Mouse (Mus musculus) ES-Bruce4 (cell line): ENCODE data around the gene Sh3bp5. TPM values are rescaled to one million over a fixed set of nuclear protein-coding genes. Genes with fewer than 3 reads are reported as not detected.

Source experiments
- H3K27ac ChIP-seq: 2 replicates; pipeline ENCODE4 v1.5.1; 2012; ENCODE audit warnings: low read length, inconsistent platforms; ENCODE audit not compliant: insufficient read depth
- H3K27me3 ChIP-seq: 2 replicates; pipeline ENCODE4 v1.6.1; 2012; ENCODE audit warnings: mild to moderate bottlenecking, low read length, inconsistent platforms; ENCODE audit not compliant: control insufficient read depth, poor library complexity, insufficient read depth, severe bottlenecking
- H3K36me3 ChIP-seq: 2 replicates; pipeline ENCODE4 v1.6.1; 2012; ENCODE audit warnings: inconsistent platforms, mild to moderate bottlenecking, low read length, moderate library complexity; ENCODE audit not compliant: control insufficient read depth, poor library complexity, insufficient read depth, severe bottlenecking
- H3K4me1 ChIP-seq: one replicate; pipeline ENCODE4 v1.8.1; 2011; ENCODE audit warnings: low read length; ENCODE audit not compliant: control insufficient read depth, insufficient read depth
- H3K4me3 ChIP-seq: 2 replicates; pipeline ENCODE4 v1.5.1; 2011; ENCODE audit warnings: low read depth, mild to moderate bottlenecking, low read length
- H3K9ac ChIP-seq: 2 replicates; pipeline ENCODE4 v1.6.1; 2012; ENCODE audit warnings: low read depth, mild to moderate bottlenecking, inconsistent platforms; ENCODE audit not compliant: poor library complexity, severe bottlenecking
- H3K9me3 ChIP-seq: replicated peaks from 2 replicates; pipeline ENCODE4 v1.6.1; 2012; ENCODE audit warnings: mild to moderate bottlenecking, low read length, inconsistent platforms; ENCODE audit not compliant: control insufficient read depth, poor library complexity, insufficient read depth, severe bottlenecking
- CTCF ChIP-seq: IDR thresholded peaks from one replicate; pipeline ENCODE4 v1.8.1; 2011; ENCODE audit warnings: low read depth, low read length
- EP300 ChIP-seq: IDR thresholded peaks from 2 replicates; pipeline ENCODE4 v1.6.1; 2011; ENCODE audit warnings: low read depth, low read length; ENCODE audit not compliant: insufficient read depth
- POLR2A ChIP-seq: IDR thresholded peaks from one replicate; pipeline ENCODE4 v1.8.1; 2011; ENCODE audit warnings: low read length; ENCODE audit not compliant: insufficient read depth
- polyA plus RNA-seq: library from polyadenylated mRNA; stranded (reverse); fragments of >200 nt; gene quantifications from 2 replicates; pipeline ENCODE4 v1.2.4, GENCODE M21; 2011; ENCODE audit warnings: low read depth; ENCODE audit not compliant: missing spikeins, insufficient read depth, insufficient read length

Sh3bp5 gene
- polyA plus RNA-seq, 1 experiment: 8.6 TPM

- no peak overlapping the region for H3K4me3 ChIP-seq
Measured at GRCm38 (mm10) chr14:31394822-31395532, 40.9 kb downstream of the Sh3bp5 start.

GRCm38 (mm10) chr14:31393936-31394630, 41.8 kb downstream of the Sh3bp5 start:
- H3K4me3 ChIP-seq: no peak overlapping the region
- TF ChIP-seq CTCF (no peak), POLR2A (no peak), EP300 (no peak)
- no peaks in the 10 kb centered on the region for H3K27me3 ChIP-seq
- no peak overlapping the region for H3K9ac ChIP-seq
- no peak overlapping the region for H3K27ac ChIP-seq
- no peaks in the 10 kb centered on the region for H3K9me3 ChIP-seq
- H3K36me3 ChIP-seq: no peaks in the 10 kb centered on the region
- peaks cover 2% of the 10 kb centered on the region for H3K4me1 ChIP-seq

More at GRCm38 (mm10) chr14:31394822-31395532, 40.9 kb downstream of the Sh3bp5 start:
- Histone ChIP-seq H3K36me3 (no peaks in the 10 kb centered on the region), H3K9me3 (no peaks in the 10 kb centered on the region), H3K9ac (no peak overlapping the region), H3K4me1 (peaks cover 2% of the 10 kb centered on the region), H3K27me3 (no peaks in the 10 kb centered on the region), H3K27ac (no peak overlapping the region)
- TF ChIP-seq EP300 (no peak), CTCF (peak; percentile 16)

- H3K27ac ChIP-seq: no peak overlapping the region
Measured at GRCm38 (mm10) chr14:31393546-31393890, 42.4 kb downstream of the Sh3bp5 start.

GRCm38 (mm10) chr14:31392873-31393545, 42.9 kb downstream of the Sh3bp5 start:
- Histone ChIP-seq H3K4me1 (peaks cover 2% of the 10 kb centered on the region), H3K27ac (no peak overlapping the region), H3K36me3 (no peaks in the 10 kb centered on the region), H3K4me3 (no peak overlapping the region), H3K27me3 (no peaks in the 10 kb centered on the region), H3K9ac (no peak overlapping the region), H3K9me3 (no peaks in the 10 kb centered on the region)
- TF ChIP-seq POLR2A (no peak), EP300 (no peak), CTCF (no peak)

More at GRCm38 (mm10) chr14:31393546-31393890, 42.4 kb downstream of the Sh3bp5 start:
- H3K27me3 ChIP-seq: no peaks in the 10 kb centered on the region
- H3K9me3 ChIP-seq: no peaks in the 10 kb centered on the region
- H3K4me1 ChIP-seq: peaks cover 2% of the 10 kb centered on the region
- H3K4me3 ChIP-seq: no peak overlapping the region
- no peaks in the 10 kb centered on the region for H3K36me3 ChIP-seq
- H3K9ac ChIP-seq: no peak overlapping the region
- no peak for TF ChIP-seq EP300
- TF ChIP-seq POLR2A: no peak
- no peak for TF ChIP-seq CTCF

- Histone ChIP-seq H3K27me3 (no peaks in the 10 kb centered on the region), H3K4me1 (peaks cover 2% of the 10 kb centered on the region), H3K4me3 (no peak overlapping the region), H3K27ac (no peak overlapping the region), H3K9me3 (no peaks in the 10 kb centered on the region), H3K9ac (no peak overlapping the region), H3K36me3 (no peaks in the 10 kb centered on the region)
- TF ChIP-seq POLR2A: no peak
- TF ChIP-seq CTCF: no peak
- no peak for TF ChIP-seq EP300
Measured at GRCm38 (mm10) chr14:31392300-31392699, 43.6 kb downstream of the Sh3bp5 start.
